In genomic region chr7:102117382-102117781, GRCm38 (mm10) we compare ENCODE assay signal across 31 mouse cellular contexts. TPM values are rescaled to one million over a fixed set of nuclear protein-coding genes. Genes with fewer than 3 reads are reported as not detected.
A peak's percentile ranks its signal among the peaks of the same experiment; 100 is the strongest.
DNase-seq lines count a peak whose midpoint lies in the region; ATAC-seq and TF ChIP-seq lines count a peak whose summit lies in the region.
"Had no signal": no experiment of that assay in that cellular context is flagged by ENCODE, and none has a peak within 500 bp of the region (broad histone marks: within the 10 kb centered on the region; RNA-seq: fewer than 3 reads in every experiment).

No protein-coding gene starts in this region.

- no peak overlapping the region for H3K27ac ChIP-seq in gastrocnemius, adult 2 months
- H3K27ac ChIP-seq: embryonic facial prominence, embryonic 13.5 days; embryonic facial prominence, embryonic 15.5 days; forebrain, embryonic 10.5 days; forebrain, embryonic 12.5 days had no signal

- no peak overlapping the region for H3K4me3 ChIP-seq in gastrocnemius, adult 2 months
- H3K4me3 ChIP-seq in megakaryocyte, embryonic 14.5 days (replicated peaks) = peak overlapping the region; percentile 38
- H3K4me3 ChIP-seq: embryonic facial prominence, embryonic 13.5 days; embryonic facial prominence, embryonic 15.5 days; erythroblast, embryonic 14.5 days; forebrain, embryonic 10.5 days; forebrain, embryonic 12.5 days had no signal

- no peak for ATAC-seq in megakaryocyte, adult 5-6 weeks (ENCODE audit: poor library complexity, severe bottlenecking)
- ATAC-seq: activated CD4-positive, CD25-positive, alpha-beta regulatory T cell, adult 4 months; CD4-positive, CD25-positive, alpha-beta regulatory T cell, adult 4 months; forebrain, embryonic 14.5 days; forebrain, embryonic 16.5 days; Patski had no signal

- peak; percentile 16 for DNase-seq in gastrocnemius, adult 2 months
- DNase-seq in gastrocnemius, postnatal 4 days (ENCODE audit: low spot score in 2 of 2) = no peak
- no peak for DNase-seq in adrenal gland, postnatal 14 days
- DNase-seq: adrenal gland, adult 8-10 months; adrenal gland, postnatal 25 days; B cell, adult 2 months; cerebellum, adult 11 months; cerebellum, adult 18-20 months; cerebellum, adult 8-10 months; cerebellum, adult 9-11 months; cerebellum, postnatal 14 days; cerebellum, postnatal 36 days; embryo, embryonic 11 days had no signal

- TF ChIP-seq CTCF in gastrocnemius, adult 2 months (IDR thresholded peaks at IDR 0.05) = no peak

- H3K9me3 ChIP-seq in megakaryocyte, embryonic 14.5 days = no peaks in the 10 kb centered on the region
- H3K9me3 ChIP-seq: embryonic facial prominence, embryonic 13.5 days; embryonic facial prominence, embryonic 15.5 days; forebrain, embryonic 10.5 days; forebrain, embryonic 12.5 days; G1E had no signal

- peaks cover 17% of the 10 kb centered on the region for H3K27me3 ChIP-seq in megakaryocyte, embryonic 14.5 days (replicated peaks)
- H3K27me3 ChIP-seq: CH12.LX; embryonic facial prominence, embryonic 13.5 days; embryonic facial prominence, embryonic 15.5 days; forebrain, embryonic 12.5 days had no signal

- H3K4me1 ChIP-seq in megakaryocyte, embryonic 14.5 days = peaks cover 22% of the 10 kb centered on the region
- H3K4me1 ChIP-seq: embryonic facial prominence, embryonic 13.5 days; embryonic facial prominence, embryonic 15.5 days; forebrain, embryonic 10.5 days; forebrain, embryonic 12.5 days had no signal

- H3K36me3 ChIP-seq in megakaryocyte, embryonic 14.5 days (replicated peaks; ENCODE audit: low read length) = peaks cover 44% of the 10 kb centered on the region

- intact Hi-C loops in gastrocnemius, adult 2 months (cut with DNase I) = no loop called here

RNA-seq across cellular contexts. Expression of gene Chrna10, which starts 0.8 kb away (rescaled TPM):
- total RNA-seq in gastrocnemius, adult 2 months (2021) = not detected
- not detected for total RNA-seq in gastrocnemius, postnatal 4 days (2021)
- polyA plus RNA-seq in megakaryocyte, embryonic 14.5 days (2012; ENCODE audit: insufficient read depth, low replicate concordance) = 0.18 TPM in 1 of 2 replicates, not detected in the other
- total RNA-seq in megakaryocyte, adult 5-6 weeks (2015) = not detected in 2 replicates
- total RNA-seq in megakaryocyte, adult 5-6 weeks (2017) = not detected in 2 replicates
- total RNA-seq in adrenal gland, postnatal 14 days (2021) = not detected in 2 replicates
- total RNA-seq: adrenal gland, adult 18-20 months; adrenal gland, postnatal 25 days; adrenal gland, postnatal 4 days; CH12.LX had no signal
- polyA plus RNA-seq: activated CD4-positive, CD25-positive, alpha-beta regulatory T cell, adult 4 months; CD4-positive, CD25-positive, alpha-beta regulatory T cell, adult 4 months; embryonic facial prominence, embryonic 11.5 days; embryonic facial prominence, embryonic 13.5 days; erythroblast, embryonic 14.5 days; forebrain, embryonic 10.5 days; forebrain, embryonic 12.5 days; forebrain, embryonic 14.5 days; G1E; Patski had no signal

RNA-seq across cellular contexts. Expression of gene Art5, which starts 8.1 kb away (rescaled TPM):
- 10 to 100 TPM; 18.3 to 30.4 TPM for total RNA-seq in gastrocnemius, adult 2 months (2021)
- 10 to 100 TPM in 1 of 2 experiments, 1 to 10 TPM in 1; 8.8 to 13.6 TPM for total RNA-seq in gastrocnemius, postnatal 4 days (2021)
- polyA plus RNA-seq in megakaryocyte, embryonic 14.5 days (2012; ENCODE audit: insufficient read depth, low replicate concordance) = not detected in 2 replicates
- total RNA-seq in megakaryocyte, adult 5-6 weeks (2015) = 0.20 TPM in 1 of 2 replicates, not detected in the other
- total RNA-seq in megakaryocyte, adult 5-6 weeks (2017) = not detected in 2 replicates
- total RNA-seq in adrenal gland, postnatal 14 days (2021) = 0.44 TPM in 1 of 2 replicates, not detected in the other
- total RNA-seq: adrenal gland, adult 18-20 months; adrenal gland, postnatal 25 days had no signal
- polyA plus RNA-seq: erythroblast, embryonic 14.5 days; G1E; Patski had no signal

RNA-seq across cellular contexts. Expression of gene Art1, which starts 15.8 kb away (rescaled TPM):
- total RNA-seq in gastrocnemius, adult 2 months (2021) = 100 to 1,000 TPM; 480 to 491 TPM
- 100 to 1,000 TPM; 223 to 276 TPM for total RNA-seq in gastrocnemius, postnatal 4 days (2021)
- polyA plus RNA-seq in megakaryocyte, embryonic 14.5 days (2012; ENCODE audit: insufficient read depth, low replicate concordance) = not detected in 2 replicates
- total RNA-seq in megakaryocyte, adult 5-6 weeks (2015) = not detected in 2 replicates
- total RNA-seq in megakaryocyte, adult 5-6 weeks (2017) = not detected in 2 replicates
- not detected in 2 replicates for total RNA-seq in adrenal gland, postnatal 14 days (2021)
- total RNA-seq: adrenal gland, adult 8-10 months; adrenal gland, postnatal 25 days; common myeloid progenitor, adult 5-6 weeks had no signal
- polyA plus RNA-seq: activated CD4-positive, CD25-positive, alpha-beta regulatory T cell, adult 4 months; CD4-positive, CD25-positive, alpha-beta regulatory T cell, adult 4 months; erythroblast, embryonic 14.5 days; G1E; Patski had no signal

RNA-seq across cellular contexts. Expression of gene Trpc2, which starts 34.5 kb away (rescaled TPM):
- 1 to 10 TPM in 1 of 2 experiments, under 1 TPM in 1; 0.10 to 1.3 TPM for total RNA-seq in gastrocnemius, adult 2 months (2021)
- under 1 TPM; 0.29 to 0.93 TPM for total RNA-seq in gastrocnemius, postnatal 4 days (2021)
- not detected in 2 replicates for polyA plus RNA-seq in megakaryocyte, embryonic 14.5 days (2012; ENCODE audit: insufficient read depth, low replicate concordance)
- total RNA-seq in megakaryocyte, adult 5-6 weeks (2015) = 0.41 TPM in 1 of 2 replicates, not detected in the other
- 0.20 and 0.37 TPM in 2 replicates for total RNA-seq in megakaryocyte, adult 5-6 weeks (2017)
- not detected in 2 replicates for total RNA-seq in adrenal gland, postnatal 14 days (2021)
- total RNA-seq: adrenal gland, adult 18-20 months; adrenal gland, postnatal 25 days had no signal
- polyA plus RNA-seq: CD4-positive, CD25-positive, alpha-beta regulatory T cell, adult 4 months; embryonic facial prominence, embryonic 11.5 days; embryonic facial prominence, embryonic 13.5 days; forebrain, embryonic 10.5 days; forebrain, embryonic 12.5 days; forebrain, embryonic 14.5 days; G1E; Patski had no signal

RNA-seq across cellular contexts. Expression of gene Xntrpc, which starts 51.9 kb away (rescaled TPM):
- 1 to 10 TPM in 1 of 2 experiments, under 1 TPM in 1; 0.50 to 1.2 TPM for total RNA-seq in gastrocnemius, adult 2 months (2021)
- 1 to 10 TPM; 1.4 to 2.6 TPM for total RNA-seq in gastrocnemius, postnatal 4 days (2021)
- 0.51 and 0.64 TPM in 2 replicates for polyA plus RNA-seq in megakaryocyte, embryonic 14.5 days (2012; ENCODE audit: insufficient read depth, low replicate concordance)
- 0.39 and 0.40 TPM in 2 replicates for total RNA-seq in megakaryocyte, adult 5-6 weeks (2015)
- not detected in 2 replicates for total RNA-seq in megakaryocyte, adult 5-6 weeks (2017)
- 1.2 and 1.5 TPM in 2 replicates for total RNA-seq in adrenal gland, postnatal 14 days (2021)
- polyA plus RNA-seq: erythroblast, embryonic 14.5 days had no signal

Comparison
In these comparisons a context has a peak if more than half of its experiments do, and no peak if none do; other contexts are left out.
1. RNA of gene Art1, which starts 15.8 kb away (total RNA-seq): 480 to 491 TPM in gastrocnemius, adult 2 months and 223 to 276 TPM in gastrocnemius, postnatal 4 days; not detected in megakaryocyte, adult 5-6 weeks and not detected in adrenal gland, postnatal 14 days; every median in the first group is over 100 times any median in the second.